Mouse (Mus musculus) cerebellum, adult 9-11 months (tissue): ENCODE results near the gene Cyp2b19.
"Not testable (repeated sequence)": the region's sequence is repeated elsewhere in the genome, so short reads cannot be mapped to it uniquely, and the experiment has no call there.

Source experiments
- DNase-seq: peaks from one replicate; pipeline ENCODE4 v3.0.0; 2022

The Cyp2b19 gene

GRCm38 (mm10) chr7:26756842-26757241, at the start of gene Cyp2b19:
TSS of gene Cyp2b19 (plus strand) at chr7:26757142.
- DNase-seq: no peak

DNA sequence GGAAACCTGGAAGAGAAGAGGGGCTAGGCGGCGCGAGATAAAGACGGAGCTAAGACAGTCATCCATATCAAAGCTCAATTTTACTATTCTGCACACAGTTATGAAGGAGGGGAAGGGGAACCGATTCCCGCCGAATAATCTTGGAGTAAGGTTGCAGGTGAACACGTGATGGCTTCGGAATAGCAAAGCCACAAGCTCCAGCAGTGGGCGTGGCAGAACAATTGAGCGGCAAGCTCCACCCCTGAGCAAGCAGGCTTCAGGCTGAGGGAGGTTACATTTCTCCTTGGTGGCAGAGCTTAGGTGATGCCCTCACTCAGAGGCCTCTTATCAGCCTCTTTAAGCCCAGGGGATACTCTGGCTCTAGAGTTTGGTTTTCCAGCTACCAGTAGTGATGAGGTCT, 45.9 kb upstream of the Cyp2b19 start:
- no peak for DNase-seq

DNA sequence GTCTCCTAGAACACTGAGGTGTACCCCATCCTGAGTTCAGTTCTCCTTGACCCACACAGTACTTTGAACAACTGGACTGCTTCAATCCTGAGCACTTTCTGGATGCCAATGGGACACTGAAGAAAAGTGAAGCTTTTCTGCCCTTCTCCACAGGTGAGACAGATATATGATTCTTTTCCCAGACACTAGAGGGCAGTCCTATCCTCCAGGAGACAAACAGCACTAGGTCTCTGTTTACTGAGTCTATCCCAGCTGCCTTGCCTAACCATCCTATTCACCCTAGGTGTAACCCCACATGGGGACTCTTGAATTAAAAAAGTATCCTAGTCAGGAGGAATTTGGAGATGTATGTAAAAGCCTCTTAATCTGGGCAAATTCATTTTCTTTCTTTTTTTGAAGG, 18.0 kb upstream of the Cyp2b19 start:
- no peak for DNase-seq

GRCm38 (mm10) chr7:26743948-26744347, 13.0 kb upstream of the Cyp2b19 start:
- DNase-seq: no peak

DNA sequence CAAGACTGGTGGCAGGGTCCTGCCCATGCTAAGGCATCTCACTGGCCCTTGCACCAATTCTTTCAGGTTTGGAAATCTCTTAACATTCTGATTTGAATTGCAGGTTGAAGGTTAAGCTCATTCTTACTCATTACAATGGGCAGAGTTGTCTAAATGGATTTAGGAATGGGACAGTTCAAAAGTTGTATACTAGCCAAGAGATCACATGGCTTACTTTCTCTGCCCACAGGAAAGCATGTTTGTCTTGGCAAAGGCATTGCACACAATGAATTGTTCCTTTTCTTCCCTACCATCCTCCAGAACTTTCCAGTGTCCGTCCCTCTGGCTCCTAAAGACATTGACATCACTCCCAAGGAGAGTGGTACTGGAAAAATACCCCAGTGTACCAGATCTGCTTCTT, 11.5 kb upstream of the Cyp2b19 start:
- no peak for DNase-seq

GRCm38 (mm10) chr7:26767084-26767483, 10.1 kb downstream of the Cyp2b19 start:
- no peak for DNase-seq

- DNase-seq: no peak
Observed at GRCm38 (mm10) chr7:26769881-26770470, 13.0 kb downstream of the Cyp2b19 start.

DNA sequence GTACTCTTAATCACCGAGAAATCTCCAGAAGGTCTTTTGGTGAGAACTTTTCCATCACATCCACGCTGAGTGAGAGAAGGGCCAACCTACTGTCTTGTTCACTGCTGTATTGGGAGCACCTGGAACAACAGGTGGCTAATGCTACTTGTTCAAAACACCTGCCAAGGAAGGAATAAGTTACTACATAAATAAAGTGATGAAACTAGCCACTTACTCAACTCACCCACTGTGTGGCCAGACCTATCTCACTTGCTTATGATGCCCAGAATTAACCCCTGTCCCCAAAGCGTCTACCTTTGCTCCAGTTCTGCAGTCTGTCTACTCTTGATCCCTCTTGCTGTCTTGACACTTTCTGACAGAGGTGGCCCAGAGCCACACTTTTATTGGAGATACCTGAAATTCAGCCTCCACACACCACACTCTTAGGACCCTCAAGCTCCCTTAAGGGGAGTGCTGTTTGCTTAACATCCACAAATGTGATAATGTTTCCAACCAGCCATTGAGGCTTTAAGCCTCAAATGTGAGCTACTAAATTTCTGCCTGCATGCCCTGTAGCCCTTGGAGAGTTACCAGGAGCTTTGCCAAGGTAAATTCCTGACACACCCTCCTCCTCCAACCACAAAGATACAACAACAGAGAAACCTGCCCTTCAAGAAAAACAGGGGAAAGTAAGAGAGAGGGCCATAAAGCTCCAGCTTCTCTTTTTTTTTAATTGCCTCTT, 16.1 kb downstream of the Cyp2b19 start:
- DNase-seq: no peak

DNA sequence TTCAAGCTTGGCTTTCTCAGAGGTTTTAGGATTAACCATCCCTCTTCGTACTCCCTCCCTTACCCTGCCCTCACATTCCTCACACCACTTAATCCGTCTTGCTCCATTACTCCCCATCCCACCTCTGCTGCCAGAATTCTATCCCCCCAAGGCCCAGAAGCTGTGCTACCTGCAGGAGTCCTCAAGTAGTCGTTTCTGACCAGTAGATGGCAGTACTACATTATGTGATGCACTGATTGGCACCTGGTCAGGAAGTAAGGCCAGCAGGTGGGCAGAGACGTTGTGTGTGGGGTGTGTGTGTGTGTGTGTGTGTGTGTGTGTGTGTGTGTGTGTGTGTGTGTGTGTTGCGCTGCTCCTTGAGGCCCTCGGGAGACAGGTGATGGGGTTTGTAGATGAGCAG, 18.9 kb downstream of the Cyp2b19 start:
- no peak for DNase-seq

GRCm38 (mm10) chr7:26777806-26778205, 20.9 kb downstream of the Cyp2b19 start:
- no peak for DNase-seq

DNA sequence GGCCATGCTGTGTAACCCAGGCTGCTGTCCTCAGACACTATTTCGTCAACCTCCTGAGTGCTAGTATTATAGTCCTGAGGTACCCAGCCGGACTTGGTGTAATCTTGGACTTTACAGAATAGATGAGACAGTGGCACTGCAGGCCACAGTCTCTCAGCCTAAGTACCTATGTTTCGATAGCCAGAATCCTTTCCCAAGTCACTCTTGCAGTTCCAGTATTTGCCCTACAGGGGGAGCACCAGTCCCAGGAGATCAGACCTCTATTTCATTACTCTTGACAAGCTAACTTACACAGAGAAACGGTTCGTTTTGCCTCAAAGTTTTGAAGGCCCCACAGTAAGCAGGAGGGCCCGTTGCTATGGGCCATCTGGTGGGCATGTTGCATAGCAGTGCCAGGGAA, 21.5 kb downstream of the Cyp2b19 start:
- no peak for DNase-seq

DNA sequence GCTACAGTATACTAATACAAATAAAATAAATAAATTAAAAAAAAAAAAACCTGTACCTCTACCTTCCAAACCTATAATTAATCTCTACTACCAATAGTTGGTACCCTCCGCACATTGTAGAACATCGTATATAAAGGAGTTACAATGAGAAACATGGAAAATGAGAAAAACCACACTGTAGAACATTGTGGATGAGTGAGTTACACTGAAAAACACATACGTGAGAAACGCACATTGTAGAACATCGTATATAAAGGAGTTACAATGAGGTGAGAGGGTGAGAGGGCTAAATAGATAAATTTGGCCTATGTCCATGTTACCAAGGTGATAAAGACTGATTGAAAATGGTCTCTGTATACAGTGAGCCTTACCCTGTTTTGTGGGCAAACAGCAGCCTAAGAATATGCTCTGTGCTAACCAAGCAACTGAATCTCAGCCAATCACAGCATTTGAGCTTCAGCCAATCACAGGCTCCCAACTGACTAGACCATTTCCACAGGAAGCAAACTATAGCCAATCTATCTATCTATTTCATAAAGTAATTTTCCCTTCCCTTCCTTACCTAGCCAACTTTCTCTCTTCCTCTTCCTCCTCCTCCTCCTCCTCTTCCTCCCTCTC, 23.0 kb downstream of the Cyp2b19 start:
- no peak for DNase-seq

DNA sequence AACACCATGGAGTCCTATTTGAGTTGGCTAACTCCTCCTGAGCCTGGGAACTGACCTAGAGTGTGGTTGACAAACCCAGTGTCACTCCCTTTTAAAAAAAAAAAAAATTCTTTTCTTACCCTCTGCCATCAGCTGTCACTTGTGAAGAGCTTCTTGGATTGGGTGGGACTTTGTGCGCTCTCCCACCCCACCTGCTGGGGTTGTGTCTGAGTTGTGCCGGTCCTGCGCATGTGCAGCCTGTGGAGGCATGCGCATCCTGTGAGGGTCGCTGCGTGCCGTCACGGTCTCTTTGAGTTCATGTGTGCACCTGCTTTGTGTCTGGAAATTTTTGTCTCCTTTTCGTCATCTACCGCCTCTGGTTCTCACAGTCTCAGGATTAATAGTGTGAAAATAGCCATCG, 23.6 kb downstream of the Cyp2b19 start:
- no peak for DNase-seq

DNA sequence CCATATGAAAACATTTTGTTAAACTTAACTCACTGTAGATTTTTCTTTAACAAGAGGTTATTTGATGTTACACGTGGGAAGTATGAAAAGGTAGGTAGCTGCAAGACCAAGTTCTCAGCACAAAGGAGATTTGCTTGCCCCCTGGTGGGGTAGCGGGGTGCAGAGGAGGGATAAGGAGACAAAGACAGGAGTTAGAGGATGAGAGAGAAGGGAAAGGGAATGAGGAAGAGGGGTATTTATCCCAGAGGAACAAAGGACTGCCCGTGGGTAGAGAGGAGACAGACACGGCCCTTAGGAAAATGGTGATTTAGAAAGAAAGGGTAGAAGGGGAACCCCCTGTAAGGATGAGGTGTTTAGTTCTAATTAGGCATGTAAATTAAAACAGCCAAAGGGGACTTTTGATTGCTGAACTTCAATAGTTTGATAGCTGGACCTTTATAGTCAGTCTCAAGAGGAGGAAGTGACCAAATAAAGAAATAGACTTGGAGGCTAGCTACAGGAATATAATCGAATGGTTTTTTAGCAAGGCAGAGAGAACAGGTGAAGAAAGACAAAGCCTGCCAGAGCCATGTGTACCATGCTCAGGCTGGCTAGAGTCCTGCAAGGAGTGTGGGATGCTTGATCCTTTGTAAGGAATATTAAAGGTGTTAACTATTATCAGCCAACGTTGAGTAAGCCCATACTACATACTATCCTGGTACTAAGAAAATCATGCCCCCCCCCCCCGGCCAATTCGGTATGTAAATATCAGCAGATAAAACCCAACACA, 24.2 kb downstream of the Cyp2b19 start:
- DNase-seq: no peak

DNA sequence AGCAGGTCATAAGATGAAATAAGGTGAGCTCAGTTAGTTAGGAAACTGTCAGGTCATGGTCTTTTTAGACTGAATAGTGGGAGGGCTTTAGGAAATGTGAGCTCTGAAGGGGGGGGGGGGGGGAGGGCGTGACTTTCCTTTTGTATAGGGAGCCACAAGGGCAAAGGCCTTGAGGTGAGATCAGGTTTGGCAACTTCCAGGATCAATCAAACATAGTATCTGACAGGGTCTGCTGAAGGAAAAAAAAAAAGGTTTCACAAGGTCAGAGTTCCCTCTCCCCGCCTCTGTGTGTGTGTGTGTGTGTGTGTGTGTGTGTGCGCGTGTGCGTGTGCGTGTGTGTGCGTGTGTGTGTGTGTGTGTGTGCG, 24.8 kb downstream of the Cyp2b19 start:
- no peak for DNase-seq

DNA sequence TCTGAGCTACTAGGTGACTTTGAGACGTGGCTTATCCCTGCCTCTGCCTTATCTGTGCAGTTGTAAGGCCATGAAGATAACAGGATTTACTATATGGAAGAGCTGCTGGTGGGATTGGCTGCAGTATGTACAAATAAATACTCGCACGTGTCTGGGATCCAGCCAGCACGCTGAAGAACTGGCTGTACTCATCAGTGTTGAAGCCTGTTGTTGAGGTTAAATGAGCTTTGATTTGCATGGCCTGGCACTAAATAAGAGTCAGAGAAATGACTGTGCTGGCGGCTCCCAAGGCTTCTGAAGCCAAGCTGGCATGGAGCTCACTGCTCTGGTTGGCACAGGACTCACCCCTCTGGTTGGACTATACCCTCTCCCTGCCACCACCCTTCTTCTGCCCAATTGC, 26.2 kb downstream of the Cyp2b19 start:
- DNase-seq: peak; percentile 10

DNA sequence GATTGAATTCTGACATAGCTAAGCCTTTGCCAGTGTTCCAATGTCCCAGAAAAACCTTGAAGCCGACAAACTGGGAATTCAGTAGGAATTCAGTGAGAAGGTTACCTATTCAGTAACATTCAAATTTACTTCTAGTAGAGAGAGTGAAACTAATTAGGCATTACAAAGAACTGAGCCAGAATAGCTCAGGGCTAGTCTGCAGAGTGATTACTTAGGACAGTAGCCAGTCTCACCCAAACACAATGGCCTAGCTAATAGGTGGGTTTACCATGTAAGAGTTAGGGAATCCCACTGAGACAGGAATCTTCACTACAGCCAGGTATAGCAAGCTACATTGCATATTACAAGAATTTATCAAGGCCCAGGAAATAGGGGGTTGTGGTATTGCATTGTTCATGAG, 29.1 kb downstream of the Cyp2b19 start:
- not testable (repeated sequence) for DNase-seq

GRCm38 (mm10) chr7:26789984-26790383, 33.0 kb downstream of the Cyp2b19 start:
- no peak for DNase-seq

- DNase-seq: no peak
Observed at GRCm38 (mm10) chr7:26800104-26800503, 43.2 kb downstream of the Cyp2b19 start.

DNA sequence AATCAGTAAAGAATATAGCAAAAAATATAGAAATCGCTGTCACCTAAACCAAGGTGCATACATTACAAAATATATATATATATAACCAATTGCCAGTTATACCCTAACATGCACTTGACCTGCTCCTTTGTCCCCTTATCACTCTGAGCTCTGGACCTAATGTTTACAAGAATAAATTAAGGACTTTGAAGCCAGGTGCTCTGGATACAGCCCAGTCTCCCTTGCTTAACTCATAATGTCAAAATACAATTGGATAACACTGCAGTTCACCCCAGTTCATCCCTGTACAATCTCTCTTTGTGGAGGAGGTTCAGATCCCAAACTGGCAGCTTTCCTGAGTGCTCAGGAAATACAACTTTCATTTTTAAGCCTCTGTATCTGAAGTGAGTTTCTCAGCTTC, 44.1 kb downstream of the Cyp2b19 start:
- DNase-seq: no peak

GRCm38 (mm10) chr7:26808592-26808991, 51.6 kb downstream of the Cyp2b19 start, which contains the start of gene Cyp2g1:
TSS of gene Cyp2g1 (plus strand) at chr7:26808892.
- no peak for DNase-seq
